Mouse (Mus musculus) lung, postnatal 10 days (tissue): Measurements from ENCODE around the gene Rasa3.

Experiments
- DNase-seq: peaks from one replicate; pipeline ENCODE4 v3.0.0; 2021

Rasa3 gene

GRCm38 (mm10) chr8:13648377-13649153 lies 28.8 kb downstream of the Rasa3 start:
- peak; percentile 69 for DNase-seq

GRCm38 (mm10) chr8:13647591-13647990 lies 29.8 kb downstream of the Rasa3 start:
- DNase-seq: no peak

- peak; percentile 50 for DNase-seq
These were observed 32.3 kb downstream of the Rasa3 start for GRCm38 (mm10) chr8:13644932-13645676.

DNA sequence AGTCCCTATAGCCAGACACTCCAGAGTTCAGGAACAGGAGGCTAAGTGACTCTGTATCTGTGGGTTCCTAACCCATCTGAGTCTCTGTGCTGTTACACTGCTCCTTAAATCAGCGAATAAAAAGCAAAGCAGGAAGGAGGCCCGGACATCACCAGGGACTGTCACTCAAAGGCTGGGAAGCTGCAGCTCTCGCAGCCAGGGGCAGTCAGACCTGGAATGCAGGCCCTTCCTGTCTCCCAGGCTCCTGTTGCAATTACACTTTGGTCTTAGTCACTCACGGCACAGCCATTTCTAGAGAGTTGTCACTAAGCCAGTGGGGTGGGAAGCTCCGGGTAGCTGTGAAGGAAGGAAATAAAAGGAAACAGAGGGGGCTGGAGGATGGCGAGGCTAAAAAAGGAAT lies 33.2 kb downstream of the Rasa3 start:
- peak; percentile 74 for DNase-seq

DNA sequence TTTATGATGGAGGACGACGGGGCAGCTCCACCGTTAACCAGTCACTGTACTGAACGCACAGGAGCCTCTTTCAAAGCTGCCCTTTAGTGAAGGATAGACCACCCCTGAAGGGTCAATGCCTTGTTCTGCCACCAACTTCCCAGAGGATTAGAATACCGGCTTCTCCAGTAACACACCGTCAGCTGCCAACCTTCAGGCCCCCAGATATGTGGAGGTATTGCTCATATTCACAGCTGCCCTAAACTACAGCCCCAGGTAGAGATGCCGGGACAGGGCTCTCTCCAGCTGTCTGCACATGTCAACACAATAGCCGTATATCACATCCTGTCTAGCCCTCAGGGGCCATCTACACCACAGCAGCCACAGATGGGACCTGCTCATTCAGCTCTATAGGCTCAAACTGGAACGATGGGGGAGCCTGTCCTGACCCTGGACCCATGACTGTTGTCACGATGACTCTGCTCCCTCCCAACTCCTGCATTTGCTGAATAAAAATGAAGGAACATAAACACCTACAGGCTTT lies 34.7 kb downstream of the Rasa3 start:
- DNase-seq: no peak

DNA sequence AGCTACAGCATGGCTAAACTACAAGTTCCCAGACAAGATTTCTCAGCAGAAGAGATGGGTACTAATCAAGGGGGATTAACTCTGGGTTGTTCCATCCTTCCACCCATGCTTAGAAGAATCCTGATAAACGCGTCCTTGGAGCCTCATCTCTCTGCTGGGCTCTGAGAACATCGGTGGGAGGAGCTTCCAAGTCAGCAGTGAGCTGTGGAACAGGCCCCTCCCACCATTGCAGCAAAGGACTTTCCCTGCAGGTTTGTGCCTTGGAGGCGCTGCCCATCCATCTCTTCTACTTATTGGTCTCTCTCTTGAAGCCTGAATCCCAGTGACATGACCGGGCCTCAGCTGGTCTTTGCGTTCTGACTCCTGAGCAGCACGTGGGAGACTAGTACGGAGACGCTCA lies 36.2 kb downstream of the Rasa3 start:
- peak; percentile 53 for DNase-seq

GRCm38 (mm10) chr8:13640452-13640883 lies 36.9 kb downstream of the Rasa3 start:
- peak; percentile 56 for DNase-seq

DNA sequence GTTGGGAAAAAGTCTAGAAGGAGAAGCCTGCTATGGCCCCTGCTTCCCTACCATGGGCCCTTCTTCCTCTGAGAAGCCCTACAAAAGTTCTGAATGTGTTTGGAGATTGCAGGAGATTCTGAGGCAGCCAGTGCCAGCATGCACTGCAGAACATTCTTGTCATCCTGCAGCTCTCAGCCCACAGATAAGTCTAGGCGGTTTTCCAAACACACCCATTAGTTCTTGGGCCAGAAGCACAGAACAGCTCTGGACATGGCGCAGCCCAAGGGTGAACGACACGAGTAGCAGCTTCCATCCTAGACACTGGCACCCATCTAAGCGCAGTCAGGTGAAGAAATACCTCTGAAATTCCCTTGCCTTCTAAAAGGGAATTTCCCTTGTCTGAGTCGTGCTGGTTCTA lies 44.3 kb downstream of the Rasa3 start:
- DNase-seq: no peak

GRCm38 (mm10) chr8:13632309-13632708 lies 45.1 kb downstream of the Rasa3 start:
- peak; percentile 43 for DNase-seq

GRCm38 (mm10) chr8:13630754-13631153 lies 46.6 kb downstream of the Rasa3 start:
- no peak for DNase-seq

DNA sequence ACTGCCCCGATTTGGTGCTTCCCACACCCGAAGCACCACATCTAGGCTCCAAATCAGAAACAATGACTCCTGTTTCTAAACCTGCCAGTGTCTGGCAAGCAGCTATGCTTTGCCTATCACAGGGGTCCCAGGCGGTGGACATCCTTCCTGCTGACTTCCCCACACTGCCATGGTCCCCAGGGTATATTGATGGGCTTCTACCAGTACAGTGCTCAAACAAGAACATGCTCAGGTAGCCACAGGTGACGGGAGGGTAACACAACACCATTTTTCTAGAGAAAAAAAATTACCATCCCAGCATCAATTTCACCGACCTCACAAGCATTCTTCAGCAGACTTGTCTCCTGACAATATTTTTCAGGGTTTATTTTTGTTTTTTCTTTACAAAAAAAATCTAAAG lies 47.2 kb downstream of the Rasa3 start:
- no peak for DNase-seq

DNA sequence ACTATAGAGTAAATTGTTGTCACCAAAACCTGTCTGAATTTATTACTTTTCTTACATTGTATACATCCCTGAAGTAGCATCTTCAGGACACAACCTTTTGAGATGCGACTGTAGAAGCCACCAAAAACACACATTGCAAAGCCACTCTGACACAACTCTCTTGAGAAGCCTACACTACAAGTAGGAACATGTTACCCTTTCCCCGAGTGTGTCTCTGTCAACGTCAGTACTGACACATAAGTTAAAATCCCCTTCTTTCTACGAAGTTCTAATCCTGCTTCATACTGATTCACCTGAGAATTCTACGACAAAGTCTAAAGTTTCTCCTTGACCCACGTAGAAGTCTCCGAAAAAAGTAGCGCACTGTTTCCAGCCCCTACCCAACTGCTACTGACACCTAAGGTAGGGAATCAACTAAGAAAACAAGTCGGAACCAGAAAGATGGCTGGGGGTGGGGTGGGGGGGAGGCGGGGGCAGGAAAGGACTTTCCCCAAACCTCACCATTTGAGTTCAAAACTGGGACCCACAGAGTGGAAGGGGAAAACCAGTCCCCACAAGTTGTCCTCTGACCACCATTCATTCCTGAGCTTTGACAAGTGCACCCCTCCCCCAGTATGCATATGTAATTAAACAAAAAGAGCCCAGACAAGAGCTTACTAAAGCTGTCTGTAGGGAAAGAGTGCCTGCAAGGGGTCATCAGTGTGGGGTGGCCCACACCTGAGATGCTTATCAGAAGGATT lies 47.9 kb downstream of the Rasa3 start:
- no peak for DNase-seq

- no peak for DNase-seq
These were observed 49.3 kb downstream of the Rasa3 start for GRCm38 (mm10) chr8:13628067-13628466.

DNA sequence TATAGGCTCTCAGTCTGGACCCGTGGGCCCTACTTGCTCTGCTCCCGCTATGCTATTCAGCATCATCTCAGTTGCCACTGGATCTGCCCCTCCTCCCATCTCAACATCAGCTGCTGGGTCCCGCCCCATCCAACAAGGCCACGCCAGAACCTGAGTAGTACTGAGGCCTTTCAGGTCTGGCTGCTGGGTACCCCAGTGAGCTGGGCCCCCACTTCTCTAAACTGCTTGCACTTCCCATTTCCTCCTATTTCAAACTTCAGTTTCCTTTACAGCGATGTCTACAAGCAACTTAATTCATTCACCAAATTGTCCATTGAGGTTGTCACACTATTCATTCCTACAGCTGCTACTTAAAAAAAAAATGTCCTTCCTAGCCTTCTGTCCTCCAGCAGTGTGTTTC lies 49.8 kb downstream of the Rasa3 start:
- DNase-seq: no peak

GRCm38 (mm10) chr8:13626114-13626513 lies 51.3 kb downstream of the Rasa3 start:
- DNase-seq: no peak

- peak; percentile 62 for DNase-seq
These were observed 52.0 kb downstream of the Rasa3 start for GRCm38 (mm10) chr8:13625281-13625970.

DNA sequence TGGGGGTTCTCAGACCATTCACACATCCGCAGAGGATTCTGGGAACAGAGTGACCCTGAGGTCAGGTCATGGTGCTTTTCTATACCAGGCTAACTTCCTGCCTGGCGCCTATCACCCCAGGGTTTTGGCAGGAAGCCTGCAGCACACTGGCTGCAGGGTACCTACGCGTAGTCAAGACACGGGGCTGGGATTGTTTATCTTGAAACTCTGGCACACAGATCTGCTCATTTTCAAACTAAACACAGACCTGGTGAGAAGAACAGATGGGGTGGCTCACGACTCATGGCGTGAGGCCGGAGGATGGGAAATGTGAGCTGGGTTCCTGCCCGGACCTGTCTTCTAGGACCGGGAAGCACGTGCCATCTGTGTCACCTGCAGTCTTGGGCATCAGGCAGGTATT lies 52.5 kb downstream of the Rasa3 start:
- peak; percentile 84 for DNase-seq

- DNase-seq: peak; percentile 67
These were observed 53.4 kb downstream of the Rasa3 start for GRCm38 (mm10) chr8:13623911-13624421.

GRCm38 (mm10) chr8:13623038-13623750 lies 54.2 kb downstream of the Rasa3 start:
- no peak for DNase-seq

- DNase-seq: peak; percentile 54
These were observed 57.0 kb downstream of the Rasa3 start for GRCm38 (mm10) chr8:13620226-13620920.
